Mouse (Mus musculus): ENCODE measurements around the gene Kcnj14. TPM values are rescaled to one million over a fixed set of nuclear protein-coding genes. Genes with fewer than 3 reads are reported as not detected.

The Kcnj14 gene
- polyA plus RNA-seq, 1 experiment: 0.36 TPM

DNA sequence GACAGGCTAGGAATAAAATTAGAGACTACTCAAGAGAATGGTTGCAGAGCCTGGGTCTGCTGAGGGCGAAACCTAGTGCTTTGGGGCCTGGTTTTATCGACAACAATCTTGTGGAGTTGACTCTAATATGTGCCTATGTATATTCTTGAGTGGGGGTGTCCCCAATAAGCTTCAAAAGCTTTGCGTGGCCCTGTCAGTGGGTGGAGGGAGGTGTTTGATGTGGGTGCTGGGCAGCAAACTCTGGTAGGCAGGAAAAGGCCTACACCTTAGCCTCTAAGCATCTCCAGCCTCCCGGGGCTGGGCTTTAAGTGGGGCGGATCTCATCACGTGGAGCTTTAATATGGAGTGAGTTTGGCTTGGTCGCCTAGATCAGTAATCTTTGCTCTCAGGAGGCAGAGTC is 25.7 kb downstream of the Kcnj14 start:
- WGBS: 49% methylated on average over 7 of the region's 7 CpGs
- Histone ChIP-seq H3K4me1 (replicated peaks; ENCODE audit: control insufficient read depth, insufficient read depth, low read length) (peaks cover 15% of the 10 kb centered on the region), H3K4me3 (ENCODE audit: control insufficient read depth, insufficient read depth, low read length) (no peak overlapping the region), H3K27ac (ENCODE audit: control insufficient read depth, insufficient read depth, low read length) (no peak overlapping the region), H3K27me3 (ENCODE audit: control insufficient read depth, insufficient read depth, low read length) (peaks cover 15% of the 10 kb centered on the region; the same call in 1 of the 2 replicates), H3K36me3 (ENCODE audit: control insufficient read depth, insufficient read depth, low read length) (no peaks in the 10 kb centered on the region)
- no peak for DNase-seq
- TF ChIP-seq CTCF (IDR thresholded peaks at IDR 0.05; ENCODE audit: borderline replicate concordance, control insufficient read depth, extremely low read depth, insufficient read depth, low read length, poor library complexity): no peak
- TF ChIP-seq POLR2A (IDR thresholded peaks at IDR 0.05; ENCODE audit: control insufficient read depth, extremely low read depth, insufficient read depth, low read length, poor library complexity): no peak

DNA sequence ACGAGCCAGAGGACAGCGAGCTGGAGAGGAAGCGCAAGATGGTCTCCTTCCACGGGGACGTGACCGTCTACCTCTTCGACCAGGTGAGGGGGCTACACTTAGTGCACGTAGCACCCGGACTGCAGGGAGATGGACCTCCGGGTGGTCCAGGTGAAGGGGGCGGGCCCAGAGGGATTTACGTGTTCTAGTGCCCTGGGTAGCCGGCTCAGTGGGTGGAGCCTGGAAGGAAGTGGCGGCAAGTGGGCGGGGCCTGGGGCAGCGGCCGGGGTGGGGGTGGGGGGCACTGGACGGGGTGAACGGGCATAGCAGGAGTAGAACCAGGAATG is 26.1 kb downstream of the Kcnj14 start:
- Histone ChIP-seq H3K4me1 (replicated peaks; ENCODE audit: control insufficient read depth, insufficient read depth, low read length) (peaks cover 15% of the 10 kb centered on the region), H3K27me3 (ENCODE audit: control insufficient read depth, insufficient read depth, low read length) (peaks cover 15% of the 10 kb centered on the region; the same call in 1 of the 2 replicates), H3K4me3 (ENCODE audit: control insufficient read depth, insufficient read depth, low read length) (peak overlapping the region; percentile 33), H3K36me3 (ENCODE audit: control insufficient read depth, insufficient read depth, low read length) (no peaks in the 10 kb centered on the region), H3K27ac (ENCODE audit: control insufficient read depth, insufficient read depth, low read length) (no peak overlapping the region)
- TF ChIP-seq CTCF (IDR thresholded peaks at IDR 0.05; ENCODE audit: borderline replicate concordance, control insufficient read depth, extremely low read depth, insufficient read depth, low read length, poor library complexity): no peak
- TF ChIP-seq POLR2A (IDR thresholded peaks at IDR 0.05; ENCODE audit: control insufficient read depth, extremely low read depth, insufficient read depth, low read length, poor library complexity): no peak
- 2% methylated on average over 19 of the region's 19 CpGs for WGBS
- DNase-seq: no peak

DNA sequence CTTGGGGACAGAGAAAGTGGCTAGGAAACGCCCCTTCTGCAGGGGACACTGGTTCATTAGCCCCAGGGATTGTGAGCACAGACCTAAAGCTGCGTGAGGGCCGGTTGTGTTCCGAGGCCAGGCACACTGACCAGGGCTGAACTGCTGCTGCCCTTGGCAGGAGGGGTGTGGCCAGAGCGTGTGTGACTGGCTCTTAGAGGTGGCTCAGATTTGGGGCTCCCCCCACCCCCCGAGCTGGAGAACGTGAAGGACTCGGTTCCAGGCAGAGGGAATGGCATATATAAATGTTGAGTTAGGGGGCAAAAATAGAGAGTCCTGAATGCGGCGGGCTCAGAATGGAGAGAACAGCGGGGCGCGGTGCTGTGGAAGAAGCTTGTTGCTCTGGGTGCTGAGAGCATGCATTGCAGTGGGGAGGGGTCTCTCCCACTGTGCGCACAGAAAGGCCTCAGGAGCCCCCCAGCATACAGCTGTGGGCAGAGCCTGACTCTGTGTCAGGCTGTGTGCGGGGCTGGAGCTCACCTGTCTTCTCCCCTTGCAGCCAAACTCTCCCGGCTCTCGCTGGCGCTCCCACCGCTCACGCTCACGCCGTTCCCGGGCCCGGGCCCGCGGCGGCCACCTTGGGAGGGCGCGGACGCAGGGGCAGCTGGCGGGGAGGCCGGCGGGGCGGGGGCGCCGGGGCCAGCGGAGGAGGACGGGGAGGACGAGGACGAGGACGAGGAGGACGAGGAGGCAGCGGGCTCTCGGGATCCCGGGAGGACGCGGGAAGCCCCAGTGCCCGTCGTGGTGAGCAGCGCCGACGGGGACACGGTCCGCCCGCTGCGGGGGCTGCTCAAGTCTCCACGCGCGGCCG is 26.7 kb downstream of the Kcnj14 start:
- peak overlapping the region; percentile 33 for H3K4me3 ChIP-seq (ENCODE audit: control insufficient read depth, insufficient read depth, low read length)
- 5% methylated on average over 60 of the region's 60 CpGs for WGBS
- no peaks in the 10 kb centered on the region for H3K36me3 ChIP-seq (ENCODE audit: control insufficient read depth, insufficient read depth, low read length)
- no peak for DNase-seq
- peaks cover 15% of the 10 kb centered on the region for H3K4me1 ChIP-seq (replicated peaks; ENCODE audit: control insufficient read depth, insufficient read depth, low read length)
- no peak for TF ChIP-seq CTCF (IDR thresholded peaks at IDR 0.05; ENCODE audit: borderline replicate concordance, control insufficient read depth, extremely low read depth, insufficient read depth, low read length, poor library complexity)
- no peak for TF ChIP-seq POLR2A (IDR thresholded peaks at IDR 0.05; ENCODE audit: control insufficient read depth, extremely low read depth, insufficient read depth, low read length, poor library complexity)
- peaks cover 15% of the 10 kb centered on the region; the same call in 1 of the 2 replicates for H3K27me3 ChIP-seq (ENCODE audit: control insufficient read depth, insufficient read depth, low read length)
- H3K27ac ChIP-seq (ENCODE audit: control insufficient read depth, insufficient read depth, low read length): no peak overlapping the region

DNA sequence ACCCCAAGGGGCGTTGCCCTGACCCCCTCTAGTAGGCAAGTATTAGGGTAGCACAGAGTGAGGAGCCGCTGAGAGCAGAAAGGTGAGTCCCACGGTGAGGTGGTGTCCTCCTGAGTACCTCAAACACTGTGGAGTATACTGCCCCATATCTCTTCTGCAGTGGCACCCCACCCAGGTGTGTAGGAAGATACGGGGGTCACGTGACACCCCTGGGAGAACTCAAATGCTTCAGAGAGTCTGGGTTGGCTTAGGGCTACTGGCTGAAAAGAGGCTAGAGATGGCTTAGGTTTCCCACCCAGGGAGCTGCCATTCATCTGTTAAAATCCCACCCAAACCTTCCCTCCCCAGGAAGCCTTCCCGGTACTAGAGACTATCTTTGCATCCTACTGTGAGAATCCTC is 27.6 kb downstream of the Kcnj14 start:
- Histone ChIP-seq H3K27me3 (ENCODE audit: control insufficient read depth, insufficient read depth, low read length) (peaks cover 15% of the 10 kb centered on the region; the same call in 1 of the 2 replicates), H3K4me3 (ENCODE audit: control insufficient read depth, insufficient read depth, low read length) (no peak overlapping the region), H3K36me3 (ENCODE audit: control insufficient read depth, insufficient read depth, low read length) (no peaks in the 10 kb centered on the region), H3K4me1 (replicated peaks; ENCODE audit: control insufficient read depth, insufficient read depth, low read length) (peaks cover 15% of the 10 kb centered on the region), H3K27ac (ENCODE audit: control insufficient read depth, insufficient read depth, low read length) (no peak overlapping the region)
- 70% methylated on average over 6 of the region's 6 CpGs for WGBS
- DNase-seq: no peak
- TF ChIP-seq POLR2A (IDR thresholded peaks at IDR 0.05; ENCODE audit: control insufficient read depth, extremely low read depth, insufficient read depth, low read length, poor library complexity) (no peak), CTCF (IDR thresholded peaks at IDR 0.05; ENCODE audit: borderline replicate concordance, control insufficient read depth, extremely low read depth, insufficient read depth, low read length, poor library complexity) (no peak)

DNA sequence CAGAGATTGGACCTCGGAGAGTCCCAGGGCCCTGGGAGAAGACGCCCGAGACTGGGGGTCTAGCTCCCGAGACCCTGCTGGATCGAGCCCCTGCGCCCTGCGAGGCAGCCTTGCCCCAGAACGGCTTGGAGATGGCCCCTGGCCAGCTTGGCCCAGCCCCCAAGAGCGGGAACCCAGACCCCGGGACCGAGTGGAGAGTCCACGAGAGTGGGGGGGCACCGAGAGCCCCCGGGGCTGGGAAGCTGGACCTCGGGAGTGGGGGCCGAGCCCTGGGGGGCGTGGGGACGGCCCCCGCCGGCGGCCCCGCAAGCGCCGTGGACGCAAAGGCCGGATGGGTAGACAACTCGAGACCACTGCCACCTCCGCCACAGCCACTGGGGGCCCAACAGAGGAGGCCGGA is 29.6 kb downstream of the Kcnj14 start:
- 97% methylated on average over 29 of the region's 29 CpGs for WGBS
- TF ChIP-seq CTCF (IDR thresholded peaks at IDR 0.05; ENCODE audit: borderline replicate concordance, control insufficient read depth, extremely low read depth, insufficient read depth, low read length, poor library complexity) (no peak), POLR2A (IDR thresholded peaks at IDR 0.05; ENCODE audit: control insufficient read depth, extremely low read depth, insufficient read depth, low read length, poor library complexity) (no peak)
- Histone ChIP-seq H3K27ac (ENCODE audit: control insufficient read depth, insufficient read depth, low read length) (no peak overlapping the region), H3K4me1 (replicated peaks; ENCODE audit: control insufficient read depth, insufficient read depth, low read length) (peaks cover 10% of the 10 kb centered on the region), H3K36me3 (ENCODE audit: control insufficient read depth, insufficient read depth, low read length) (no peaks in the 10 kb centered on the region), H3K4me3 (ENCODE audit: control insufficient read depth, insufficient read depth, low read length) (no peak overlapping the region), H3K27me3 (ENCODE audit: control insufficient read depth, insufficient read depth, low read length) (peaks cover 13% of the 10 kb centered on the region; the same call in 1 of the 2 replicates)
- no peak for DNase-seq

DNA sequence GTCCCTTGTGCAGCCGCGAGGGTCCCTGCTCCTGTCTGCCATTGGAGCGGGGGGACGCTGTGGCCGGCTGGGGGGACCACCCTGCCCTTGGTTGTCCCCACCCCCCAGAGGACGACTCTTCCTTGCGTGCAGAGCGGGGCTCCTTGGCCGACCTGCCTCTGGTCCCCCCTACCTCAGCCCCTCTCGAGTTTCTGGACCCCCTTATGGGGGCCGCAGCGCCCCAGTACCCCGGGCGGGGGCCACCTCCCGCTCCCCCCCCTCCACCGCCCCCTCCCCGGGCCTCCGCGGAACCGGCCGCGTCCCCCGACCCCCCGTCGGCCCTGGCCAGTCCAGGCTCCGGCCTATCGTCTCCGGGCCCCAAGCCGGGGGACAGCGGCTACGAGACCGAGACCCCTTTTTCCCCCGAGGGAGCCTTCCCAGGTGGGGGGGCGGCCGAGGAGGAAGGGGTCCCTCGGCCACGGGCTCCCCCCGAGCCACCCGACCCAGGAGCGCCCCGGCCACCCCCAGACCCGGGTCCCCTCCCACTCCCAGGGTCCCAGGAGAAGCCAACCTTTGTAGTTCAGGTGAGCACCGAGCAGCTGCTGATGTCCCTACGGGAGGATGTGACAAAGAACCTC is 30.5 kb downstream of the Kcnj14 start:
- H3K36me3 ChIP-seq (ENCODE audit: control insufficient read depth, insufficient read depth, low read length): no peaks in the 10 kb centered on the region
- peaks cover 10% of the 10 kb centered on the region for H3K4me1 ChIP-seq (replicated peaks; ENCODE audit: control insufficient read depth, insufficient read depth, low read length)
- H3K27me3 ChIP-seq (ENCODE audit: control insufficient read depth, insufficient read depth, low read length): peaks cover 13% of the 10 kb centered on the region; the same call in 1 of the 2 replicates
- 88% methylated on average over 44 of the region's 44 CpGs for WGBS
- no peak overlapping the region for H3K4me3 ChIP-seq (ENCODE audit: control insufficient read depth, insufficient read depth, low read length)
- TF ChIP-seq POLR2A (IDR thresholded peaks at IDR 0.05; ENCODE audit: control insufficient read depth, extremely low read depth, insufficient read depth, low read length, poor library complexity) (no peak), CTCF (IDR thresholded peaks at IDR 0.05; ENCODE audit: borderline replicate concordance, control insufficient read depth, extremely low read depth, insufficient read depth, low read length, poor library complexity) (no peak)
- no peak overlapping the region for H3K27ac ChIP-seq (ENCODE audit: control insufficient read depth, insufficient read depth, low read length)
- DNase-seq: no peak

Measured in thymus, adult 2 months (tissue).